Mouse (Mus musculus): ENCODE results near the gene Tlk1. TPM values are rescaled to one million over a fixed set of nuclear protein-coding genes. Genes with fewer than 3 reads are reported as not detected.

Gene Tlk1
- total RNA-seq, 1 experiment from 2014 or later, result 63.6 TPM

GRCm38 (mm10) chr2:70669896-70670295 lies 155.6 kb downstream of the Tlk1 start:
- no peak for ATAC-seq (replicated peaks in 1 of 2; ENCODE audit: insufficient read depth in 1 of 2, low FRiP score in 2 of 2, low TSS enrichment in 1 of 2, low read depth in 1 of 2, poor library complexity in 2 of 2, severe bottlenecking in 2 of 2)

GRCm38 (mm10) chr2:70669241-70669640 lies 156.3 kb downstream of the Tlk1 start:
- no peak for ATAC-seq (replicated peaks in 1 of 2; ENCODE audit: insufficient read depth in 1 of 2, low FRiP score in 2 of 2, low TSS enrichment in 1 of 2, low read depth in 1 of 2, poor library complexity in 2 of 2, severe bottlenecking in 2 of 2)

DNA sequence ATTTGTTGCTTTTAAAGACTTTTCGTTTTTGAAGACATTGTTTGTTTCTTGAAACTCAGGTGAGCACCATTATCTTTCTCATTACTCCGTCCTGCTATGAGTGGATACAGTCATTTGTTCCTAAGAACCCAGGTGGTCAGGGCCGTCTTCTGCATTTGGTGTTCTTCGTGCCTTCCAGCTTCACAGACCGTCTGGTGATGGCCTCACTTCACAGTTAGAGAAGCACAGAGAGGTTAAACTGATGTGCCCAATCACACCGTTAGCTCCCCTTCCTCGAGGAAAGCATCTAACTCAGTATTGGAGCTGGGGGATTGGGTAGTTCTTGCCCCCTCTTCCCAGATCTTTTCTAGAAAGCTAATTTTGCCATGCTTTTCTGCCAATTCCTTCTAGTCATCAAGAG lies 158.5 kb downstream of the Tlk1 start:
- ATAC-seq (replicated peaks in 1 of 2; ENCODE audit: insufficient read depth in 1 of 2, low FRiP score in 2 of 2, low TSS enrichment in 1 of 2, low read depth in 1 of 2, poor library complexity in 2 of 2, severe bottlenecking in 2 of 2), result no peak

- no peak for ATAC-seq (replicated peaks in 1 of 2; ENCODE audit: insufficient read depth in 1 of 2, low FRiP score in 2 of 2, low TSS enrichment in 1 of 2, low read depth in 1 of 2, poor library complexity in 2 of 2, severe bottlenecking in 2 of 2)
These were observed 161.8 kb downstream of the Tlk1 start for GRCm38 (mm10) chr2:70663764-70664163.

Other genes starting within 250 kb of the Tlk1 start
- gene Gorasp2, start 164.2 kb downstream of the Tlk1 start, total RNA-seq (2017), result 33.4 and 42.1 TPM in 2 replicates
- not detected in 2 replicates for gene Gm26558, start 163.6 kb downstream of the Tlk1 start, total RNA-seq (2017)
- 16.7 and 17.2 TPM in 2 replicates for gene Dcaf17, start 229.6 kb upstream of the Tlk1 start, total RNA-seq (2017)
- gene Mettl8, start 229.9 kb upstream of the Tlk1 start, total RNA-seq (2017), result 14.1 and 20.8 TPM in 2 replicates